Mouse (Mus musculus): ENCODE data around the gene Sestd1. TPM values are rescaled to one million over a fixed set of nuclear protein-coding genes. Genes with fewer than 3 reads are reported as not detected.

Gene Sestd1
- polyA plus RNA-seq, 1 experiment, result 38.4 TPM

DNA sequence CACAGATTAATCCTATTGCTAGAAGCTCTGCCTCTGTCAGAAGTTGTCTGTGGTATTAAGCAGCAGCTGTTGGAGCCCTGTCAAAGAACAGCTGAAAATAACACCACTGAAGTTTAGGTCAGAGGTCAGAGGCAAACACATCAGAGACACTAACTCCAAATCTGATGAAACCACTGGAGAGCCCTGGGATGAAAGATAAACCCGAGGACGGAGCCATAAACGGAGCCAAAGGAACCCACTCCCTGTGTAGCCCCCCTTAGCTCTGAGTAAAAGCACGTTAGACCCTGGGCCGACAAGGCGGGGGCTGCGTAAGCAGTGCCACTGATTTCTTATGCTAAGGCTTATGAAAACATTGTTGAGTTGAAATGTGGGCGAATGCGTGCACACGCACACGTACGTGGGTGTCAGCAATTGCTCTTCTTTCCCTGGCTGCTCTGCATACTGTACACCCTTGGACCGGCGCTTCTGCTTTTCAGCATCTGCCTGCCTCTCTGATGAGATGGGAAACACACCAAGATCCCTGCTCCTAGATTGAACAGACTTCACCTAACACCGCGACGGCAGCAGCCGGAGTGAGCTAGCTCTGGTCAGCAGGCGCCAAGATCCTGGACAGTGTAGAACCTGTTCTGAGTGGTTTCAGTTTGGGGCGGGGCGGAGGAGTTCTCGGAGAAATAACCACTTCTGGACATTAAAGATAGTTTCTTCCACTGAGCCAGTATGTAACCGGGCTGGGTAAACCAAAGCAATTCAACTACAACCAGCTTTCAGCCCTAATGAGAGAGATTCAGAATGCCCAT is 108.8 kb downstream of the Sestd1 start:
- DNase-seq, result peak; percentile 89
- TF ChIP-seq CTCF (conservative IDR thresholded peaks at IDR 0.05; ENCODE audit: insufficient read depth, insufficient read length, low read depth, low read length) (no peak), POLR2A (IDR thresholded peaks at IDR 0.05; ENCODE audit: low read depth, low read length) (peak; percentile 37)
- Histone ChIP-seq H3K4me1 (ENCODE audit: control insufficient read depth, insufficient read depth, low read length) (peaks cover 46% of the 10 kb centered on the region), H3K27ac (ENCODE audit: insufficient read depth, low read depth, low read length) (peak overlapping the region; percentile 100), H3K36me3 (ENCODE audit: control insufficient read depth, insufficient read depth, low read length) (no peaks in the 10 kb centered on the region), H3K4me3 (ENCODE audit: insufficient read depth, low read depth, low read length) (peak overlapping the region; percentile 14; the same call in 1 of the 2 replicates), H3K27me3 (replicated peaks; ENCODE audit: control insufficient read depth, insufficient read depth, low read length) (no peaks in the 10 kb centered on the region)
- 20% methylated on average over 23 of the region's 23 CpGs for WGBS

DNA sequence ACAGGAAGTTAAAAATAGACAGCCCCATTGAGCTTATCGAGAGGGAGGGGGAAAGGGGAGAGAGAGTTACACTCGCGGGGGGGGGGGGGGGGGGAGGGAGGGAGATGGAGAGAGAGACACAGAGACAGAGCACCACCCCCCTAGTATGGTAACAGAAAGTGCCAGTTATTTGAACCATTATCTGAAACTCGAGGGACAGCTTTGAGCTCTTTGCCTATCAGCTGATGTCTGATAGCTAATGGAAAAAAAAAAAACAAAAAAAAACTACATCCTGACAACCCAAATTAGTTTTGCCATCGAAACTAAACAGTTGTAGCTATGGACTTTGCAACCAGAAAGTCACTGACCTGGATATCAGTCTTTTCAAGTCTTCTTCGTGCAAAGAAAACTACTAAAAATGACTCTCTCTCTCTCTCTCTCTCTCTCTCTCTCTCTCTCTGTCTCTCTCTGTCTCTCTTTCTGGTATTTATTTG is 109.7 kb downstream of the Sestd1 start, which contains the start of gene Ccdc141:
TSS of gene Ccdc141 (minus strand) at position 4 of the 473 bp plus-strand sequence.
- peak; percentile 48 for DNase-seq
- Histone ChIP-seq H3K4me1 (ENCODE audit: control insufficient read depth, insufficient read depth, low read length) (peaks cover 46% of the 10 kb centered on the region), H3K36me3 (ENCODE audit: control insufficient read depth, insufficient read depth, low read length) (no peaks in the 10 kb centered on the region), H3K27ac (ENCODE audit: insufficient read depth, low read depth, low read length) (peak within 1 kb of the TSS; percentile 100), H3K27me3 (replicated peaks; ENCODE audit: control insufficient read depth, insufficient read depth, low read length) (no peaks in the 10 kb centered on the region), H3K4me3 (ENCODE audit: insufficient read depth, low read depth, low read length) (peak within 1 kb of the TSS; percentile 65)
- WGBS, result 5% methylated on average over 4 of the region's 6 CpGs
- TF ChIP-seq CTCF (conservative IDR thresholded peaks at IDR 0.05; ENCODE audit: insufficient read depth, insufficient read length, low read depth, low read length) (no peak), POLR2A (IDR thresholded peaks at IDR 0.05; ENCODE audit: low read depth, low read length) (no peak)

DNA sequence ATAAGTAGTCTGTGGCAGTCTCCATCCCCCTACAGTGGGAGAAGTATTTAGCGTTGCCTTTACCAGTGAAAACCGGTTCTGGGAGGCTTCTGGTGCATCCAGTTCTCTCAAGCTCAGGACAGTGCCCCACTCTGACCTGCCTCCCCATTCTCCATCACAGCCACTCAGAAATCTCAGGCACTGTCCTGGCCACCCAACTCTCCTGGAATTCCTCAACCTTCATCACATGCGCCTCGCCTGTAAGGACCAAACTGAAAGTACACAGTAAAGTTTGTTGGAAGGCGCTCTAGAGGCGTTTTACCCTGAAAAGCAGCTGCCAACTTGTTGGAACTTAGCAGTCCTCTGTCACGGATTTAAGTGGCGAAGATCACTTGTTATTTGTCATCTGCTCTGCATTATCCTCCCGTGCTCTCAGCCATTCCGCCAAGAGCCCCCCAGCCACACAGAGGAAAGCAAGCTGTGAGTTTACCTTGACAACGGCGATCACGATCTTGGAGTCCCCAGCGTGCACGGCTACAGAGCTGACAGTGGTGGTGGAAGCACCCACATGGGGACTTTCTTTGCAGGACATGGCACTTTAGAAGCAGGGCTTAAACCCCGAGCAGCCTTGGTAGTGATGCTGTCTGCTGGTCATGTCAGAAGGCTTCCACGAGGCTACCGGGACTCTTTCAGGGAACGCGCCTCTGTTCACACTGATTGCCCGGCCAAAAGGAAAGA is 110.3 kb downstream of the Sestd1 start:
- Histone ChIP-seq H3K27ac (ENCODE audit: insufficient read depth, low read depth, low read length) (peak overlapping the region; percentile 84), H3K4me1 (ENCODE audit: control insufficient read depth, insufficient read depth, low read length) (peaks cover 46% of the 10 kb centered on the region), H3K36me3 (ENCODE audit: control insufficient read depth, insufficient read depth, low read length) (no peaks in the 10 kb centered on the region), H3K27me3 (replicated peaks; ENCODE audit: control insufficient read depth, insufficient read depth, low read length) (no peaks in the 10 kb centered on the region), H3K4me3 (ENCODE audit: insufficient read depth, low read depth, low read length) (peak overlapping the region; percentile 65)
- WGBS, result under 1% methylated on average over 21 of the region's 21 CpGs
- DNase-seq, result peak; percentile 76
- TF ChIP-seq POLR2A (IDR thresholded peaks at IDR 0.05; ENCODE audit: low read depth, low read length) (no peak), CTCF (conservative IDR thresholded peaks at IDR 0.05; ENCODE audit: insufficient read depth, insufficient read length, low read depth, low read length) (no peak)

DNA sequence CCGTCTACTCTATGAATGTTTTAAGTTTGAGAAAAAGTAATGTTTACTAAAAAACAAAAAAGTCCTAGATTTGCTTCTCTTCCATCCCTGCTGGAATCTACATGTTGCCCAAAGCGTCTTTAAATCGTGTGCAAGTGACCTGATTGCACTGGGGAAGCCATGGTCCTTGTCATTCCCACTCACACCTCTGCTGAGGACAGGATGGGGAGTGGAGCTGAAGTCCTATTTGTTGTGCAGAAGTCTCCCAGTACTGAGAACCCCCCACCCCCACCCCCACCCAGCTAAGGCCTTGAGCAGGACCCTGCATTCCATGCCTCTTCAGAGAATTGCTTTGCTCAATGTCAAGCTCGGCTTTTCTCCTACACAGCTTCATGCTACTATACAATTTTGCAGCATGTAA is 111.2 kb downstream of the Sestd1 start:
- DNase-seq, result no peak
- H3K27me3 ChIP-seq (replicated peaks; ENCODE audit: control insufficient read depth, insufficient read depth, low read length), result no peaks in the 10 kb centered on the region
- H3K27ac ChIP-seq (ENCODE audit: insufficient read depth, low read depth, low read length), result peak overlapping the region; percentile 84
- H3K36me3 ChIP-seq (ENCODE audit: control insufficient read depth, insufficient read depth, low read length), result no peaks in the 10 kb centered on the region
- H3K4me1 ChIP-seq (ENCODE audit: control insufficient read depth, insufficient read depth, low read length), result peaks cover 39% of the 10 kb centered on the region
- H3K4me3 ChIP-seq (ENCODE audit: insufficient read depth, low read depth, low read length), result no peak overlapping the region
- TF ChIP-seq CTCF (conservative IDR thresholded peaks at IDR 0.05; ENCODE audit: insufficient read depth, insufficient read length, low read depth, low read length) (no peak), POLR2A (IDR thresholded peaks at IDR 0.05; ENCODE audit: low read depth, low read length) (no peak)
- WGBS, result 64% methylated on average over 4 of the region's 4 CpGs

DNA sequence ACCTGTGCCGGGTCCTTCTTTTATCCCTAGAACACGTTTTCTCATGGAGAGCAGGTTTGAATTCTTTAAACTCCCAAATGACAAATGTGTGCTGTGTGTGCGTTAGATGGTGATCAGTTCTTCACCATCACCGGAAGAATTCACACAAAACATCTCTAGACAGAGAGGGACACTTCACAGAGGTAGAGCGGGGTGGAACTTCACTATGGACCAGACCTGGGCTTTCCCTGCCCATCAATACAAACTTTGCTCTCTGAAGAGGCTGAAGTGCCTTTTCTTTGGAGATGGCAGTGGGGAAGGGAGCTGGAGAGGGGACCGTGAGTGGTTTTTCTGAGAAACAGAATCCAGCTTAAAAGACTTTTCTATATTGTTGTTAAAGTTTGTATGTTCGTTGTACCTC is 111.6 kb downstream of the Sestd1 start:
- peak overlapping the region; percentile 11 for H3K4me3 ChIP-seq (ENCODE audit: insufficient read depth, low read depth, low read length)
- TF ChIP-seq POLR2A (IDR thresholded peaks at IDR 0.05; ENCODE audit: low read depth, low read length), result no peak
- no peak for TF ChIP-seq CTCF (conservative IDR thresholded peaks at IDR 0.05; ENCODE audit: insufficient read depth, insufficient read length, low read depth, low read length)
- H3K36me3 ChIP-seq (ENCODE audit: control insufficient read depth, insufficient read depth, low read length), result no peaks in the 10 kb centered on the region
- DNase-seq, result no peak
- WGBS, result 84% methylated on average over 7 of the region's 7 CpGs
- no peaks in the 10 kb centered on the region for H3K27me3 ChIP-seq (replicated peaks; ENCODE audit: control insufficient read depth, insufficient read depth, low read length)
- H3K4me1 ChIP-seq (ENCODE audit: control insufficient read depth, insufficient read depth, low read length), result peaks cover 35% of the 10 kb centered on the region
- peak overlapping the region; percentile 10 for H3K27ac ChIP-seq (ENCODE audit: insufficient read depth, low read depth, low read length)

DNA sequence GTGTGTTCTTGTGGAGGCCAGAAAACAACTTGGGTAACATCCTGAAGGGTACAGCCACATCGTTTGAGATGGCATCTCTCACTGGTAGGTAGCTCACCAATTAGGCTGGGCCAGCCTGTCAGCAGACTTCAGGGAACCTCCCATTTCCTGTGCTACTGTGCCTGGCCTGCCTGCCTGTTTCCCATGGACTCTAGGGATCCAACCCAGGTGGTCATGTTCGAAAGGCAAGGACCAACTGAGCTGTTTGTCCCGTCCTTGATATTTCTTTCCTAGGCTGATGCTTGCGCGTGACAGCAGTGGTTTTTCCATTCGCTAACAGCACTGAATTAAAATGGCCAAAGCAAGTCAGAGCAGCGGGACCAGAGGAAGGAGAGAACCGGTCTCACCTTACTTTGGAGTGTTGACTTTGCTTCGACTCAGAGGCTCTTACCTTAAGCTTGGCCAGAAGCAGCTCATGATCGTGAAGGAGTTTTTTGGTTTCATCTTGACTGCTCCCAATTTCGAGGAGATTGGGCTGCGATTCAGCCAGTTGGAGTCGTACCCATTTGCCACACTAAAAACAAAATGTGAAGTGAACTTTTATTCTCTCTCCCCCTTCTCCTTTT is 112.2 kb downstream of the Sestd1 start:
- H3K27me3 ChIP-seq (replicated peaks; ENCODE audit: control insufficient read depth, insufficient read depth, low read length), result no peaks in the 10 kb centered on the region
- no peak overlapping the region for H3K4me3 ChIP-seq (ENCODE audit: insufficient read depth, low read depth, low read length)
- 74% methylated on average over 13 of the region's 13 CpGs for WGBS
- no peaks in the 10 kb centered on the region for H3K36me3 ChIP-seq (ENCODE audit: control insufficient read depth, insufficient read depth, low read length)
- H3K4me1 ChIP-seq (ENCODE audit: control insufficient read depth, insufficient read depth, low read length), result peaks cover 37% of the 10 kb centered on the region
- DNase-seq, result peak; percentile 30
- peak overlapping the region; percentile 10 for H3K27ac ChIP-seq (ENCODE audit: insufficient read depth, low read depth, low read length)
- TF ChIP-seq CTCF (conservative IDR thresholded peaks at IDR 0.05; ENCODE audit: insufficient read depth, insufficient read length, low read depth, low read length) (no peak), POLR2A (IDR thresholded peaks at IDR 0.05; ENCODE audit: low read depth, low read length) (no peak)
